Mouse (Mus musculus): Measurements from ENCODE around the gene Myo16. TPM values are rescaled to one million over a fixed set of nuclear protein-coding genes. Genes with fewer than 3 reads are reported as not detected.

Myo16 gene
- total RNA-seq, 2 experiments from 2014 or later: 31.3 to 39.1 TPM

DNA sequence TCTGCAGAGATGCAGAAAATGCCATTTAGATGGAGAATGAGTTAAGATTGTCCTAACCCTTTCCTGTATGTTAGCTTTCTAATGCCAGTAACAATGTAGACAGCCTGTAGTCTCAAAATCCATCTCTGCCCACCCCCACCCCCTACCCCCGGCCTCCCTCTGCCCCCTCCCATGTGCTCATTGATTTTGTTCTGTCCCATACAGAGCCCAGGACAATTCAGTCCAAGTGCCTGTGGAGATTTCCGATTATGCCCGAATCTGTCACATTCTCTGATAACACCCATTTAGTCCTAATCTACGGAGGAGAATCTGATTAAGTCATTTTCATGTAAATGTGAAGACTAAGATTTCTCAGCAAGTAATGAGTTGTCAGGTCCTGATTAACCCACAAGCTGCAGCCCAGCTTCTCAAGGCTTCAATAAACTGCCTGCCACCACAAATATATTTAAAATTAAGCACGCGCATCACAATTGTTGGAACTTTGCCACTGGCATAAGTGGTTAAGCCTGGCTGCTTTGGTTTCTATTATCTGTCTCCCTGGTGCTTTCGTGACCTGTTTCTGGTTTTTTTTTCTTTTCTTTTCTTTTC is 237.5 kb downstream of the Myo16 start:
- intact Hi-C loops (cut with DNase I): no loop called here
- DNase-seq (ENCODE audit: low spot score in 2 of 2): no peak

DNA sequence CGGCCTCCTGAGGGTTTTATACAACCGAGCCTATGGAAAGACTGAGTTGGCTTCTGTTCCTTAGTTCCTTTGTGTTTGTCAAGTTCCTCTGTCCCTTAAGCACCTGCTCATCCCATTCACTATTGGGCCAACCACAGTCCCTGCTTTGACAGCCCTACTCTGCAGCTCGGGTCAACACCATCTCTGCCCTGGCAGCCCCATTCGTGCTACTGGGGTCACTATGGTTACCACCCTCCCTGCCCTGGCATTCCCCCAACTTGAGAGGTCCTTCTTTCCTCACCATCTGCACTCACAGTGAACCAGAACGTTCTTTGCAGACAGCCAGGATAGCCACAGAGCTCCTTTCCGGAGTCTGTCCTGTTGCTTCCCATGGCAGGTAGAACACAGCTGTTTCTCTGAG is 238.2 kb downstream of the Myo16 start:
- DNase-seq (ENCODE audit: low spot score in 2 of 2): no peak
- intact Hi-C loops (cut with DNase I): no loop called here

DNA sequence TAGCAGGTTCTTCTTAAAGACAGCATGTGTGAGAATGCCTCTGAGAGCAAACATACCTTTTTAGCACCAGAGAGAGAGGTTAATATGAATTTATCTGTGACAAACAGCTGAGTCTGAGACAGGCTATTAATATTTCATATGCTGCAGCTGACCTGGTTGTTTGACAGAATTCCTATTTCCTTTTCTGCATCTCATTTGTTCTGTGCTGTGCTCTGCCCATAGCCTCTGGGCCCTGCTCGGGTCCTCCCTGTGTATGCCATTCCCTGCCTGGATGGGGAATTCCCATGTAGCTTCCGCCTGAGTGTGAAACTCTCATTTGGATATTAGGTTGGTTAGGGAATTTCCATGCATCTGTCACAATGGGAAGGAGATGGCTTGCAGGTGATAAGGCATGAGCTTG is 240.8 kb downstream of the Myo16 start:
- no peak for DNase-seq (ENCODE audit: low spot score in 2 of 2)
- intact Hi-C loops (cut with DNase I): no loop called here

DNA sequence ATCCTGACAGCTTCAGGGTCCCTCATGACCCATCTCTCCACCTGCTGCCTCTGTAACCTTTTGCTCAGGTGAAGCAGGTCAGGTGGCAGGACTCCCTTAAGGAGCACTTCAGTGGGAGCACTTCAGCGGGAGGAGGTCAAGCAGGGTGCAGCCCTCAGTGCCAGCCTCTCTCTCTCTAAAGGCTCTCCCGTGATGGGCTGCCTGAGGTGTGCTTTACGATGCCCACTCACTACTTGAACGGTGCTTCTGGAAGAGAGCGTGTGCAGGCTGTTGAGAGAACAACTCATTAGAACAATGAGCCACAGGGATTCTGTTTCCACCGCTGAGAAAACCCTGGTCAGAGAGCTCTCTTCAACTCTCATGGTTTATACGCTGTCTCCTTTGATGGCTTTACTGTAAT is 241.4 kb downstream of the Myo16 start:
- intact Hi-C loops (cut with DNase I): no loop called here
- no peak for DNase-seq (ENCODE audit: low spot score in 2 of 2)

DNA sequence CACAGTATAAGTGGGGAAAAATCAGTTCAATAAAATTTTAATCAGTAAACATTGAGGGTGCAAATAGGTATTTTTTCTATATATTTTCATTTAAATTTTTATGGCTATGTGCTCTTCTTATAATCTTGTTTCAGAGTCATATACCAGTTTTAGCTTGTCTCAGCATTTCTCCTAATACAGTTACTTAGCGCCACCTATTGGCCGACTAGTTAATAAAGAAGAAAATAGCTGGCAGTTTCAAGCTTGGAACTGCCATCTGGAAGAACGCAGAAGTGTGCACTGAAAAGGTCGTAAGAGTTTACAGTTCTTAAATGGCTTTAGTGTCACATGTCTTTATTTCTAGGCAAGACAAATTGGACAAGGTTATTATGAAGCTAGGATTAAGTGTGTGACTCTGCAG is 248.9 kb downstream of the Myo16 start:
- DNase-seq (ENCODE audit: low spot score in 2 of 2): no peak
- intact Hi-C loops (cut with DNase I): loop anchor here (5.0 kb wide), 3 partner anchors 170 to 425 kb away; partner anchors contain the start of genes Abhd13 and Lig4

DNA sequence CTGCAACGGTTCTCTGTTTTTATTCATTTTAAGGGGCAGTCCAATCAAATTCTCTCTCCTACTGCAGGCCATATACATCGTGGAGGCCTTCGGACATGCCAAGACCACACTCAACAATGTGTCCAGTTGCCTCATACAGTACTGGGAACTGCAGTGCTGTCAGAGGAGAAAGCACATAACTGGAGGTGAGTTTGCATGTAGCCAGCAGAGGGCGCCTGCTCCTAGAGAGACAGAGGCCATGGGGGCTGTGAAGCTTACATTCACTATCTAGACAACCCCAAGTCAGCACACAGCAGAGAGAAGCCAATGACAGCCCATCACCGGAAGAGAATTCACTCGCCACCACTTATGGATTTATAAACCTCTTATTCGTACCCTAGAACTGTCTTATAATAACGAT is 251.8 kb downstream of the Myo16 start:
- DNase-seq (ENCODE audit: low spot score in 2 of 2): peak in 1 of 2 experiments; percentile 33
- intact Hi-C loops (cut with DNase I): no loop called here

DNA sequence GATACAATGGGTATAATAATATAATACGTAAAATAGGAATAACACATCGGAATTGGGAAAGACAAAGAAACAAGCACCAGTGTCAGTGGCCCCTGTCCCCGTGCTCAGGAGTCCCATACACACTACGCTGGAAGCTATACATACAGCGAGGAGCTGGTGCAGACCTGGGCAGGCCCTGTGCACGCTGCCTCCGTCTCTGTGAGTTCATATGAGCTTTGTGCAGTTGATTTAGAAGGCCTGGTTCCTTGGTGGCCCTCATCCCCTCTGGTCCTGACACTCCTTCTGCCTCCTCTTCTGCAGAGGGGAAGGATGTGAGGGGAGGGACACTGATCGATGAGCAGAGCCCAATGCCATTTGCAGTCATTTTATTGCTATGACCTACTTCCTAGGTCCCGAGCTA is 255.3 kb downstream of the Myo16 start:
- intact Hi-C loops (cut with DNase I): no loop called here
- DNase-seq (ENCODE audit: low spot score in 2 of 2): no peak

DNA sequence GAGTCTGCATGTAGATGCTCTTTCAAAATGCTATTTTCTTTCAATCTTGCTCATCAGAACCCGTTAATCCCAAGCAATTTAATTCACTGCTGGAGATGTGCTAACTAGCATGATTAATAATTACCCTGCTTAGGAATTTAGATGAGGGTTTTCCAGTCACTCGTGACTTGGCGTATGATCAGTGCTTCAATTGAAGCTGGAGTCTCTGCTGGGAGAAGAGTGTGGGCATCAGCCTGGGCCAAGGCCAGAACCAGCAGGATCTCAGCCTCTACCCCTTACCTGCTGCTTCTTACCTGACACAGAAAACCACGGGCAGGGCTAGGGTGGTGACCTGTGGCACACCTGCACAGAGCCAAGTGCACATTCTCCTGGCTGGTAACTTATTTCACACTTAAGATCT is 257.8 kb downstream of the Myo16 start:
- DNase-seq (ENCODE audit: low spot score in 2 of 2): no peak
- intact Hi-C loops (cut with DNase I): no loop called here

DNA sequence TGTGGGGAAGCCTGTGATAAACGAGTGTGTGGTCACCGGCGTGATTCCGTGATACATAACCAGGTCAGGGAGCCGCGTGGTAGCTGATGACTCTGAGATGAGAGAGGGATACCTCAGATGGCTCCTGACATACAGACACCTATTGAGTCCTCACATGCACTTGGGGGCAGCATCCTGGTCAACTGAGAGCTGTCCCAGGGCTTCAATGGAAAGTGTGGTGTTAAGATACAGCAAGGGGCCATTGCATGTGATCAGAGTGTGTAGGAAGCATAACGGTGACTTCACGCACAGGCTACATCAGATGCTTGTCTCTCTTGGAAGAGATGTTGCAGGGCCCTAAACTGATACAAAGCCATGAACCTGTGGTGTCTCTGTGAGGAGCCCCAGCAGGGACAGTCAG is 260.2 kb downstream of the Myo16 start:
- no peak for DNase-seq (ENCODE audit: low spot score in 2 of 2)
- intact Hi-C loops (cut with DNase I): no loop called here

DNA sequence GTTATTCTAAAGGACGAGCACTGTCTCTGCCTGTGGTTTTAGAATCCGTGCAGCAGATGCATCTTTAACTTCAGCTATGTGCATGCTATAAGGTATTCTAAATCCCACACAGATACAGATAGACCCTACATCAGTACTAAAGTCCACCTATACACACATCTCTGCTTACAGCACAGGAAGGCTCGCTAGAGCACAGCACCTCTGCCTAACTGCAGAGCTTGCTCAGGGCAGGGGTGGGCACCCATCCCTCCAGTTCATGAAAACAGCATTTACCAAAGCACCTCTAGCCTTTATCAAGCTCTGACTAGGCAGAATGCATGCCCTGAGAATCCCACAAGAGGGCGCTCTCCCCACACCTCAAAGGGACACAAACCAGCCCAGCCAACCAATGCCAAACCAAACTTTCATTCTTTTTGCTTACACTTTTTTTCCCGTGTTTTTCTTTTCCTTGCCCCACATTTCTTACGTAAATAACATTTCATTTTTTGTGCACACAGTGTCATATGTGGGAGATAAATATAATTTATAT is 261.0 kb downstream of the Myo16 start:
- intact Hi-C loops (cut with DNase I): loop anchor here (5.0 kb wide), 1 partner anchor 758 kb away; no protein-coding TSS in a partner anchor
- DNase-seq (ENCODE audit: low spot score in 2 of 2): peak; percentile 70 to 76

DNA sequence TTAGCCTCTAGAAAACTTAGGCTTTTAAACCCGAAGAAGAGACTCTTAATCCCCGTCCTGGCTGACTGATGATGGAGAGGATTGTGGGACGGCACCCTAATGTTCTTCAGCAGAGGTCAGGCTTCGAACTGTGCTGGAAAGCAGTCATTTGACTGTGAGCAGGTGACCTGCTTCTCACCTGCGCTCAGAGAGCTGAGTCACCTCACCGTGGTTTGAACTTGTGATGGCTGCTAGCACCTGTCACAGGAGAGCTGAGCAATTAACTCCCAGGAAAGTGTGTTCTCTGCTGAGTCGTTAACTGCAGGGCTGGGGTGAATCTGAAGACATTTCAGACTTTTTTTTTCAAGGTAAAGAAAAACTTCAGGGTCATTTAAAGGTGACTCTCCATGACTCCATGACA is 261.6 kb downstream of the Myo16 start:
- intact Hi-C loops (cut with DNase I): loop anchor here (5.0 kb wide), 1 partner anchor 757 kb away; no protein-coding TSS in a partner anchor
- no peak for DNase-seq (ENCODE audit: low spot score in 2 of 2)

DNA sequence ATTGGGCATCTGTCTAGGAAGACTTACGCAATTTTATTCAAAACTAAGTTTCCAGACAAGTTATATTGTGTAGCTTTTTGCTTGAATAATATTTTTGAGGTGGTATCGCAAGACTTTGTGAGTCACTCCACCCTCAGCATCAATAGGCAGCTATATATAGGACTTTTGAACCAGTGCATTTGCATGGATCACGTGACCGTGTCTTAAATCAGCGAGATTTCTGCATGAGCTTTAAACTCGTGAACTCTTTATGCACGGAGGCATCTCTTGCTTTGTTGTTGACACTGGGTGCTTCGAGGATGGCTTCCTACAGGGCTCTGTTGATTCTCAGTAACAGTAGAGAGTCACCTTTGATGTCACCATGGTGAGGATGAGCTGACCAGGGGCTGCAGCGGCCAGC is 262.2 kb downstream of the Myo16 start:
- DNase-seq (ENCODE audit: low spot score in 2 of 2): no peak
- intact Hi-C loops (cut with DNase I): loop anchor here (5.0 kb wide), 1 partner anchor 756 kb away; no protein-coding TSS in a partner anchor

DNA sequence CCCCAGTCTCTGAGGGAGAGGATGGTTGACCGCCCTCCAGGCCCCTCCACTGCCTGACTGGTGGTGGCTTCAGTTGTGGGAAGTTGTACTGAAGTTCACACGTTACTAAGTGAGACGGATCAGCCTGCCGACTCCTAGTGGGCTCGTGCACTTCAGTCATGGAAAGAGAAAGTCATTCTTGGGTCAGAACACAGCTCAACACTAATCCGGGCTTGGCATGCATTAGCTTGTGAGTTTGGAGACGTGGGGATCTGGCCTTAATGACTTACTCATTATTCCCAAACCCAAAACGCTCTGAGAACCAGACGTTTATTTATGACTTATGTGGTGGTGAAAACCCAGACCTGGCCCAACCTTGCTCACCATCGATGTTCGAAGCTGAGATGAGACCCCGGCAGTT is 263.1 kb downstream of the Myo16 start:
- no peak for DNase-seq (ENCODE audit: low spot score in 2 of 2)

DNA sequence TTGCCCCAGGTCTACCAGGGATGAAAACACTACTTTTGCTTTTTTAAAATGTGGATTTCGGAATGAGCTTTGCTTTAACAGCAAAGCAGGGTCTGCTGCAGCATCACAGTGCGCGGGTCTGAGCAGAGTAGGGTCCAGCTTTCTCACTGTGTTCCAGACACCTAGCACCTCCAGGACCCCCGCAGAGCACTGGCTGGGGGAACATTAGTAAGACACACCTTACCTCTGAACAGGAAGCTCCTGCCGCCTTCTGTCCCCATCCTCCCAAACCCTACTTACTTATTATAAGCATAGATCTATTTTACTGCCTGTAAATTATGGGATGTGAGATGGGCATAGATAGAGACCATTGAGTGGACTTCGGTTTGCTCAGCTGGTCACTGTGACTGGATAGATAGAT is 263.6 kb downstream of the Myo16 start:
- intact Hi-C loops (cut with DNase I): loop anchor here (5.0 kb wide), 1 partner anchor 755 kb away; no protein-coding TSS in a partner anchor
- DNase-seq (ENCODE audit: low spot score in 2 of 2): no peak

More for the DNA sequence above, 263.1 kb downstream of the Myo16 start:
- intact Hi-C loops (cut with DNase I): loop anchor here (5.0 kb wide), 1 partner anchor 755 kb away; no protein-coding TSS in a partner anchor

DNA sequence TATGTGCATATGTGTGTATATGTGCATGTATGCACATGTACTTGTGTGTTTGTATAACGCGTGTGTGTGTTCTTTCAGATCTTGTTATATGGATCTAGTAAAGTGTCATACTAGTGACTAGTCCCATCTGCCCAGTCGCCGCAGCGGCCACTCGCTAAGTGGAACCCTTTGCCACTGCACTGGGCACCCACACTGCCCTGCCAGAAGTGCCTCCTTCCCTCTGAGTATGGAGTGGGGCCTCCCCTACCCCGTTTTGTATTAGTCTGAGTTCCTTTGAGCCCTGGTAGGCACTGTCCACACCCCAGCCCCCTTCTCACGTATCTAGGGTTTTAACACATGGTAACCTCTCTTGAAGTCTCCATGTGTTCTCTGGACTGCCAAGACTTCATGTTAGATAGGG is 264.3 kb downstream of the Myo16 start:
- DNase-seq (ENCODE audit: low spot score in 2 of 2): no peak
- intact Hi-C loops (cut with DNase I): loop anchor here (5.0 kb wide), 1 partner anchor 754 kb away; no protein-coding TSS in a partner anchor

DNA sequence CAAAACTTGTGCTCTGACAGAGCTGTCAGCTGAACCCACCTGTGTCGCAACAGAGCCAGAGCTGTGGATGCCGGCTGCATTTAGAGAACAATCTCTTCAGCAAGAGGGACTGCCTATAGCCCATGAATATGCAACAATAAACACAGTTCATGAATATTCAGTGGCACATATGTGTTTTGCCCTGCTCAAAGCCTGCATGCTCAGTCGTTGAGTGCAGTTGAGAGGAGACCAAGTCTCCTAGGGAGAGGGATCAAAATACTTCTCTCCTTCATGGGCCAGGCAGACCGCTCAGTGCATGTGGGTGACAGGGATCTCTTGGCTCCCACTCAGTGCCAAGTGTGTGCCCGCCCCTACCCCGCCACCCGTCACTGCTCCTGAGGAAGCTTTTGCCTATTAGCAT is 265.3 kb downstream of the Myo16 start:
- DNase-seq (ENCODE audit: low spot score in 2 of 2): no peak
- intact Hi-C loops (cut with DNase I): loop anchor here (5.0 kb wide), 1 partner anchor 753 kb away; no protein-coding TSS in a partner anchor

DNA sequence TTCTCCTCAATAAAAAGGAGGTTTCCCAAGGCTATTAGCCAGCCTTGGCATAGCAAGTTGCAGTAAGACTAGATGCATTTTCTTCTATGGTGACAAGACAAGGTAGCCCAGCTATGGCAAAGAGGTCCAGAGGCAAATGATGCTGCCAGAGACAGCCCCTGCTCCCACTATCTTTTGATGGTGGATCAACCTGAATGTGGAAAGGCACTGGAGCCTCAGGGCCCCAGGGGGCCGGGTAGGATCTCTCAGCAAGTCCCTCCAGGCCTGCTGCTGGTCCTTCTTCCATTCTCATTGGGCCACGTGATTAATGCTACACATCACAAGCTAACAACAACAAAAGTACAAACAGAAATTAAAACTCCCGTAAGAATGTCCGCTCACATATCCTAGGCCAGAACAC is 266.0 kb downstream of the Myo16 start:
- intact Hi-C loops (cut with DNase I): loop anchor here (5.0 kb wide), 1 partner anchor 753 kb away; no protein-coding TSS in a partner anchor
- no peak for DNase-seq (ENCODE audit: low spot score in 2 of 2)

DNA sequence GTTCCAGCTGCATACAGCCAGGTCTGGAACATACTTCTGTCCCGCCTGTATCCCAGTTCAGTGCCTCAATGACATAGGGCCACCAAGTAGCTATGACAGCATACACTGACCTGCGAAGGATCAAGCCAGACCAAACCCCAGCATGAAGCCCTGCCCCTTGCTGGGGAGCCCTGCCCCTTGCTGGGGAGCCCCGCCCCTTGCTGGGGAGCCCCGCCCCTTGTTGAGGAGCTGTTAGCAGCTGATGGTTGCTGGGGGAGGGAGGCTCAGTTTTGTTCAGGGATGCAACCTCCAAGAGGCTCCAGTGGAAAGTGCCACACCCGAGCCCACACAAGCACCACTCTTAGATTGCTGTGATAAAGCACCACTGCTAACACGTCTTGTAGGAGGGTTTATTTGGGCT is 266.8 kb downstream of the Myo16 start:
- DNase-seq (ENCODE audit: low spot score in 2 of 2): no peak
- intact Hi-C loops (cut with DNase I): no loop called here

DNA sequence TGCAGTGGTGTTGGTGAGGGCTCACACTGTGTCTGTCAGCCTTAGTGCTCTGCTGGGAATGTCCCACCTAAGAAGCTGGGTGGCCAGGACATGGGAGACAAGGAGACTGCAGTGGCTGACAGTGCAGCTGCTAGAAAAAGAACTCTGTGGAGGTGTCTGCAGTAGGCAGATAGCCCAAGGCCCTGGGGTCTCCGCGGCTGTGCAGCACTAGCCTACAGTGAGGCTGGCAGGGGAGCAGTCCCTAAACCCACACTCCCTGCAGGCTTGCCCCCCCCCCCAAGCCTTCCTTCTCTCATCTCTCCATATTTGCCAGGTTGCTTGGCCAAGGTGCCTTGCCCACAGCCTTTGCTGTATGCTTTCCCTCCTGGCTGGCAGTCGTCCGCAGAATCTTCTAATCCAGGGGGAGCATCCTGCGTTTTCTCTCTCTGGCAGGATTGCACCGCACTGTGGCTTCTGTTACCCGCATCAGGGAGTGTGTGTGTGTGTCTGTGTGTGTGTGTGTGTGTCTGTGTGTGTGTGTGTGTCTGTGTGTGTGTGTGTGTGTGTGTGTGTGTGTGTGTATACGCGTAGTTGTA is 267.9 kb downstream of the Myo16 start:
- DNase-seq (ENCODE audit: low spot score in 2 of 2): no peak
- intact Hi-C loops (cut with DNase I): no loop called here

DNA sequence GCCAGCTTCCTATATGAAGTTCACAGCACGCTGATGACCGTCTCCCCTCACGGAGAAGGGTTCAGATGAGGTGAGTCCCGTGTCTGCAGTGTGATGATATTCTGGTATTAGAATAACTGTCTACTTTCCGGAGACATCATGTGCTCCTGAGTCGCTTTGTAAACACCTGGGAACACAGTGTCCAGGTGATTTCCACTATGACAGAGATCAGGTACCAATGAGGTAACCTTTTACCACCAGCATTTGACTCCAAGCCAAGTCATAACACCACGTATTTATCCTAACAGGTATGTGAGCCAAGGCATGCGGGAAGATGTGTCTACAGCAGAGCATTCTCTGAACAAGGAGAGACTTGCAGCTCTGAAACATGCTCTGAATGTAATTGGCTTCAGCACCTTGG is 281.8 kb downstream of the Myo16 start:
- DNase-seq (ENCODE audit: low spot score in 2 of 2): no peak
- intact Hi-C loops (cut with DNase I): no loop called here

DNA sequence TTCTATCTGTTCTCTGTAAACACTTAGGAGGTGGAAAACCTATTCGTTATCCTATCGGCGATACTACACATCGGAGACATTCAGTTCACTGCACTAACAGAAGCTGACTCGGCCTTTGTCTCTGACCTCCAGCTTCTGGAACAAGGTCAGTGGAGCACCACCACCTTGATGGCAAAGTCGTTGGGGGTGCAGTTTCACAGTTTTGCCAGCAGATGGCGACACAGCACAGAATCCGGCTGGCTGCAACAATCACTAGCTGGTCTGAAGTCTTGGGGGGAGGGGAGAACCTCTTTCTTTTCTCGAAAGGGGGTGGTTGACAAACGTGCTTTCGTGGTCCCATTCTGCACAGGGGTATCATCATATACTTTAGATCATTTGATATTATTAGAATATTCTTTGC is 285.1 kb downstream of the Myo16 start:
- DNase-seq (ENCODE audit: low spot score in 2 of 2): peak; percentile 64 to 77
- intact Hi-C loops (cut with DNase I): loop anchor here (2.0 kb wide), 1 partner anchor 736 kb away; no protein-coding TSS in a partner anchor
